Mouse (Mus musculus): ENCODE measurements around the gene Ugt1a6a. TPM values are rescaled to one million over a fixed set of nuclear protein-coding genes. Genes with fewer than 3 reads are reported as not detected.
"Not testable (repeated sequence)": the region's sequence is repeated elsewhere in the genome, so short reads cannot be mapped to it uniquely, and the experiment has no call there.

The Ugt1a6a gene
- total RNA-seq, 2 experiments from 2014 or later: 9.8 to 20.9 TPM

- peak in 1 of 2 experiments; percentile 22 for DNase-seq (ENCODE audit: low spot score in 2 of 2)
Observed at GRCm38 (mm10) chr1:88211812-88212211, 77.2 kb downstream of the Ugt1a6a start, which contains the start of gene Ugt1a1. Gene Ugt1a1 (plus strand): TSS chr1:88211959.

- DNase-seq (ENCODE audit: low spot score in 2 of 2): peak in 1 of 2 experiments; percentile 19
Observed at GRCm38 (mm10) chr1:88212341-88213045, 77.9 kb downstream of the Ugt1a6a start.

- no peak for DNase-seq (ENCODE audit: low spot score in 2 of 2)
Observed at GRCm38 (mm10) chr1:88213061-88213460, 78.5 kb downstream of the Ugt1a6a start.

- peak in 1 of 2 experiments; percentile 22 for DNase-seq (ENCODE audit: low spot score in 2 of 2)
Observed at GRCm38 (mm10) chr1:88213766-88214461, 79.3 kb downstream of the Ugt1a6a start.

GRCm38 (mm10) chr1:88214462-88214952 lies 79.9 kb downstream of the Ugt1a6a start:
- no peak for DNase-seq (ENCODE audit: low spot score in 2 of 2)

GRCm38 (mm10) chr1:88215466-88216380 lies 81.1 kb downstream of the Ugt1a6a start:
- peak in 1 of 2 experiments; percentile 19 for DNase-seq (ENCODE audit: low spot score in 2 of 2)

GRCm38 (mm10) chr1:88216551-88216950 lies 81.9 kb downstream of the Ugt1a6a start:
- peak in 1 of 2 experiments; percentile 21 for DNase-seq (ENCODE audit: low spot score in 2 of 2)

GRCm38 (mm10) chr1:88217144-88217543 lies 82.5 kb downstream of the Ugt1a6a start:
- DNase-seq (ENCODE audit: low spot score in 2 of 2): peak in 1 of 2 experiments; percentile 28

GRCm38 (mm10) chr1:88217576-88217975 lies 83.0 kb downstream of the Ugt1a6a start:
- DNase-seq (ENCODE audit: low spot score in 2 of 2): no peak

GRCm38 (mm10) chr1:88218051-88218450 lies 83.4 kb downstream of the Ugt1a6a start:
- peak in 1 of 2 experiments; percentile 29 for DNase-seq (ENCODE audit: low spot score in 2 of 2)

GRCm38 (mm10) chr1:88218591-88218990 lies 84.0 kb downstream of the Ugt1a6a start:
- DNase-seq (ENCODE audit: low spot score in 2 of 2): peak in 1 of 2 experiments; percentile 19

GRCm38 (mm10) chr1:88219054-88219453 lies 84.4 kb downstream of the Ugt1a6a start:
- no peak for DNase-seq (ENCODE audit: low spot score in 2 of 2)

- peak in 1 of 2 experiments; percentile 21 for DNase-seq (ENCODE audit: low spot score in 2 of 2)
Observed at GRCm38 (mm10) chr1:88220336-88220735, 85.7 kb downstream of the Ugt1a6a start.

GRCm38 (mm10) chr1:88222216-88222615 lies 87.6 kb downstream of the Ugt1a6a start:
- no peak for DNase-seq (ENCODE audit: low spot score in 2 of 2)

GRCm38 (mm10) chr1:88223011-88223515 lies 88.5 kb downstream of the Ugt1a6a start:
- DNase-seq (ENCODE audit: low spot score in 2 of 2): not testable (repeated sequence)

GRCm38 (mm10) chr1:88223591-88223990 lies 89.0 kb downstream of the Ugt1a6a start:
- DNase-seq (ENCODE audit: low spot score in 2 of 2): no peak

GRCm38 (mm10) chr1:88224029-88224776 lies 89.6 kb downstream of the Ugt1a6a start:
- DNase-seq (ENCODE audit: low spot score in 2 of 2): peak in 1 of 2 experiments; percentile 27

GRCm38 (mm10) chr1:88225301-88225700 lies 90.7 kb downstream of the Ugt1a6a start:
- DNase-seq (ENCODE audit: low spot score in 2 of 2): not testable (repeated sequence)

GRCm38 (mm10) chr1:88225741-88226140 lies 91.1 kb downstream of the Ugt1a6a start:
- peak in 1 of 2 experiments; percentile 19 for DNase-seq (ENCODE audit: low spot score in 2 of 2)

Measured in adrenal gland, adult 18-20 months (tissue).